Mouse (Mus musculus): ENCODE results near the gene S100a10.
"Not testable (repeated sequence)": the region's sequence is repeated elsewhere in the genome, so short reads cannot be mapped to it uniquely, and the experiment has no call there.

The S100a10 gene

GRCm38 (mm10) chr3:93580946-93581345 lies 26.1 kb downstream of the S100a10 start:
- DNase-seq (ENCODE audit: low read depth, low spot score): no peak

GRCm38 (mm10) chr3:93581687-93582086 lies 26.8 kb downstream of the S100a10 start:
- DNase-seq (ENCODE audit: low read depth, low spot score): no peak

GRCm38 (mm10) chr3:93583056-93583455 lies 28.2 kb downstream of the S100a10 start:
- DNase-seq (ENCODE audit: low read depth, low spot score): no peak

- no peak for DNase-seq (ENCODE audit: low read depth, low spot score)
Measured at GRCm38 (mm10) chr3:93589629-93590028, 34.7 kb downstream of the S100a10 start.

- DNase-seq (ENCODE audit: low read depth, low spot score): no peak
Measured at GRCm38 (mm10) chr3:93590256-93590655, 35.4 kb downstream of the S100a10 start.

- no peak for DNase-seq (ENCODE audit: low read depth, low spot score)
Measured at GRCm38 (mm10) chr3:93592100-93592499, 37.2 kb downstream of the S100a10 start.

GRCm38 (mm10) chr3:93592976-93593375 lies 38.1 kb downstream of the S100a10 start:
- DNase-seq (ENCODE audit: low read depth, low spot score): no peak

- DNase-seq (ENCODE audit: low read depth, low spot score): no peak
Measured at GRCm38 (mm10) chr3:93593512-93593911, 38.6 kb downstream of the S100a10 start.

GRCm38 (mm10) chr3:93596632-93597031 lies 41.8 kb downstream of the S100a10 start:
- DNase-seq (ENCODE audit: low read depth, low spot score): no peak

- DNase-seq (ENCODE audit: low read depth, low spot score): peak; percentile 74
Measured at GRCm38 (mm10) chr3:93597221-93597913, 42.5 kb downstream of the S100a10 start.

- no peak for DNase-seq (ENCODE audit: low read depth, low spot score)
Measured at GRCm38 (mm10) chr3:93597970-93598369, 43.1 kb downstream of the S100a10 start.

GRCm38 (mm10) chr3:93600206-93600605 lies 45.3 kb downstream of the S100a10 start:
- DNase-seq (ENCODE audit: low read depth, low spot score): no peak

- DNase-seq (ENCODE audit: low read depth, low spot score): no peak
Measured at GRCm38 (mm10) chr3:93601903-93602302, 47.0 kb downstream of the S100a10 start.

GRCm38 (mm10) chr3:93608970-93609369 lies 54.1 kb downstream of the S100a10 start:
- DNase-seq (ENCODE audit: low read depth, low spot score): not testable (repeated sequence)

All from telencephalon, adult 2 months (tissue).